Mouse (Mus musculus) stomach, postnatal 0 days (tissue): ENCODE results near the gene Cnpy3.

Experiments used
- CTCF ChIP-seq: IDR thresholded peaks from 2 replicates; pipeline ENCODE4 v1.5.1; 2016; ENCODE audit warnings: antibody characterized with exemption, low read depth, mild to moderate bottlenecking, moderate library complexity
- EP300 ChIP-seq: optimal IDR thresholded peaks from 2 replicates; pipeline ENCODE3; 2016; ENCODE audit warnings: antibody characterized with exemption

GRCm38 (mm10) chr17:46725731-46726645 lies 26.0 kb downstream of the Cnpy3 start:
- TF ChIP-seq CTCF = no peak
- no peak for TF ChIP-seq EP300
